Mouse (Mus musculus): Measurements from ENCODE around the gene Trim59. TPM values are rescaled to one million over a fixed set of nuclear protein-coding genes. Genes with fewer than 3 reads are reported as not detected.
"Not testable (repeated sequence)": the region's sequence is repeated elsewhere in the genome, so short reads cannot be mapped to it uniquely, and the experiment has no call there.

Trim59 gene
- polyA plus RNA-seq, 1 experiment from 2014 or later: 121 TPM

DNA sequence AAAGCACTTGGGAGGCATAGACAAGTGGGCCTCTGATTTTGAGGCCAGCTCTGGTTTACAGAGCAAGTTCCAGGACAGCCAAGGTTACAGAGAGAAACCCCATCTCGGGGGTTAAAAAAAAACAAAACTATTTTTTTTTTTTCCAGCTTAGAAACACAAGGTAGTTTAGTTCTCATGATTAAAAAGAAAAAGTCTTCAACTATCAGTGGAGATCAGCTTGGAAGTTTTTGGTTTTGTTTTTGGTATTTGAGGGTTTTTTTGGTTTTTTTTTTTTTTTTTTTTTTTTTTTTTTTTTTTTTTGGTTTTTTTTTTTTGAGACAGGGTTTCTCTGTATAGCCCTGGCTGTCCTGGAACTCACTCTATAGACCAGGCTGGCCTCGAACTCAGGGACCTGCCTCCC is 25.9 kb downstream of the Trim59 start:
- ATAC-seq (replicated peaks; ENCODE audit: low FRiP score); H3K9me3 ChIP-seq (ENCODE audit: control insufficient read depth, low read length); H3K4me3 ChIP-seq (ENCODE audit: low read depth, low read length); H3K27me3 ChIP-seq (replicated peaks; ENCODE audit: control insufficient read depth, insufficient read depth, low read length); H3K9ac ChIP-seq (ENCODE audit: low read depth, low read length); DNase-seq (ENCODE audit: low spot score); H3K27ac ChIP-seq (ENCODE audit: low read depth, low read length); H3K4me2 ChIP-seq; H3K4me1 ChIP-seq (replicated peaks; ENCODE audit: control insufficient read depth, insufficient read depth, low read length): not testable (repeated sequence)
- WGBS: 86% methylated on average over 2 of the region's 2 CpGs
- peaks cover 26% of the 10 kb centered on the region for H3K36me3 ChIP-seq (ENCODE audit: control insufficient read depth, insufficient read depth, low read length)

DNA sequence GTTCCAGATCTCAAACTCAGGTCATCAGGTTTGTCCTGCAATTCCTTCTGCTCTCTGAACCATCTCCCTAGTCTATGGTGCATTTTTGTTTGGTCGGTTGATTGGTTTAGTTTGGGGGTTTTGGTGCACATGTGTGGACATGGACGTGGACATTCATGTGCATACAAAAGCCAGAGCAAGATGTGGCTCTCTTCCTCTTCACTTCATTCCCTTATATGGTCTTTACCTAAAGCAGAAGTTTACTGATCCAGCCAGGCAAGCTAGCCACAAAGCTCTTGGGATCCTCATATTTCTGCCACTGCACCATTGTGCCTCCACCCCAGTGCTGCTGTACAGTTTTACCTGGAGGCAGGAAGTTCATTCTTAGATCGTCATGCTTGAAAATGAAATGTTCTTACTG is 27.4 kb downstream of the Trim59 start:
- Histone ChIP-seq H3K4me2 (no peak overlapping the region), H3K27ac (ENCODE audit: low read depth, low read length) (no peak overlapping the region), H3K27me3 (replicated peaks; ENCODE audit: control insufficient read depth, insufficient read depth, low read length) (no peaks in the 10 kb centered on the region), H3K4me3 (ENCODE audit: low read depth, low read length) (no peak overlapping the region), H3K36me3 (ENCODE audit: control insufficient read depth, insufficient read depth, low read length) (peaks cover 27% of the 10 kb centered on the region), H3K9ac (ENCODE audit: low read depth, low read length) (no peak overlapping the region), H3K4me1 (replicated peaks; ENCODE audit: control insufficient read depth, insufficient read depth, low read length) (no peaks in the 10 kb centered on the region), H3K9me3 (ENCODE audit: control insufficient read depth, low read length) (no peaks in the 10 kb centered on the region)
- ATAC-seq (replicated peaks; ENCODE audit: low FRiP score) (no peak), DNase-seq (ENCODE audit: low spot score) (no peak)
- 92% methylated on average over 3 of the region's 3 CpGs for WGBS

DNA sequence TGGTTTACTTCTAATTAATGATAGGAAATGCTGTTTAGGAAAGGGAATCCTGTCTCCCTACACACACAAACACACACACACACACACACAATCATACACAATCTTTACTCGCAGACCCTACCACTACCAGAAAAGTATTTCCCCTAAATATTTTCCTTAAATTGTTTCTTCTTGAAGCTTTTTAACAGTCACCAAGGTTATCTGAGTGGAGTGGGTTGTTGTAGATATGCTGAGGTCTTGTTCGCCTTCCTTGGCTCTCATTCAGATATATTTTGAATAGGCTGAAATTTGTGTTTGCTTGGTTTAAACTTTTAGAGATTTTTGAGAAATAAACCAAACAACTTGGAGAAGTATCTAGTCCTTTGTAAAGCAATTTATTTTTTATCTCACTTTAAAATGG is 35.7 kb downstream of the Trim59 start:
- no peak overlapping the region for H3K9ac ChIP-seq (ENCODE audit: low read depth, low read length)
- H3K36me3 ChIP-seq (ENCODE audit: control insufficient read depth, insufficient read depth, low read length): peaks cover 17% of the 10 kb centered on the region

DNA sequence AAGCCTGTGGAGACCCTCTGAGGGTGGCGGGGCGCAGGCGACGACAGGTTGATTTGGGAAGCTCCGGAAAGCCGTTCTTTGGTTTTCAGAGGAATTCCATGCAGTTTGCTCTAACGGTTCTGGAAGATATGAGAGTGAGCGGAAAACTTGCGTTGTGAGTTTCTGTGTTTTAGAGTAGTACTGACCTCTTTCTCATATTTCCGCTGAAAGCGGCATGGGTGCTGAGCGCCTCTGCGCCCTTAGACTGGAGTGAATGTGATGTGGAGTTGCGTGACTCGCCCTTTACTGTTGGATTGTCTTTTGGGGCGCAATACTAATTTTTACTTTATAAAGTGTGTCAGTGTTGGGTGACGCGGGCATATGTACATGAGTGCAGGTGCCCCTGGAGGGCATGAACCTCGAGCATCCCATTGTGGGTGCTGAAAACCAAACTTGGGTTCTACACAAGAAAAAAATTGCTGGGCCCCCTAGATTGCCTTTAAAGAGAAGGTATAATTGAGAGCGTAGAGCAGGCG is 38.3 kb downstream of the Trim59 start:
- ATAC-seq (replicated peaks; ENCODE audit: low FRiP score): no peak
- WGBS: 6% methylated on average over 21 of the region's 21 CpGs

More for the DNA sequence above, 35.7 kb downstream of the Trim59 start:
- peak overlapping the region; percentile 33; the same call in 1 of the 2 replicates for H3K4me2 ChIP-seq
- H3K4me3 ChIP-seq (ENCODE audit: low read depth, low read length): no peak overlapping the region
- no peak overlapping the region for H3K27ac ChIP-seq (ENCODE audit: low read depth, low read length)
- no peaks in the 10 kb centered on the region for H3K9me3 ChIP-seq (ENCODE audit: control insufficient read depth, low read length)
- WGBS: 70% methylated on average over 2 of the region's 2 CpGs
- H3K27me3 ChIP-seq (replicated peaks; ENCODE audit: control insufficient read depth, insufficient read depth, low read length): no peaks in the 10 kb centered on the region
- ATAC-seq (replicated peaks; ENCODE audit: low FRiP score) (no peak), DNase-seq (ENCODE audit: low spot score) (no peak)
- H3K4me1 ChIP-seq (replicated peaks; ENCODE audit: control insufficient read depth, insufficient read depth, low read length): peaks cover 5% of the 10 kb centered on the region

DNA sequence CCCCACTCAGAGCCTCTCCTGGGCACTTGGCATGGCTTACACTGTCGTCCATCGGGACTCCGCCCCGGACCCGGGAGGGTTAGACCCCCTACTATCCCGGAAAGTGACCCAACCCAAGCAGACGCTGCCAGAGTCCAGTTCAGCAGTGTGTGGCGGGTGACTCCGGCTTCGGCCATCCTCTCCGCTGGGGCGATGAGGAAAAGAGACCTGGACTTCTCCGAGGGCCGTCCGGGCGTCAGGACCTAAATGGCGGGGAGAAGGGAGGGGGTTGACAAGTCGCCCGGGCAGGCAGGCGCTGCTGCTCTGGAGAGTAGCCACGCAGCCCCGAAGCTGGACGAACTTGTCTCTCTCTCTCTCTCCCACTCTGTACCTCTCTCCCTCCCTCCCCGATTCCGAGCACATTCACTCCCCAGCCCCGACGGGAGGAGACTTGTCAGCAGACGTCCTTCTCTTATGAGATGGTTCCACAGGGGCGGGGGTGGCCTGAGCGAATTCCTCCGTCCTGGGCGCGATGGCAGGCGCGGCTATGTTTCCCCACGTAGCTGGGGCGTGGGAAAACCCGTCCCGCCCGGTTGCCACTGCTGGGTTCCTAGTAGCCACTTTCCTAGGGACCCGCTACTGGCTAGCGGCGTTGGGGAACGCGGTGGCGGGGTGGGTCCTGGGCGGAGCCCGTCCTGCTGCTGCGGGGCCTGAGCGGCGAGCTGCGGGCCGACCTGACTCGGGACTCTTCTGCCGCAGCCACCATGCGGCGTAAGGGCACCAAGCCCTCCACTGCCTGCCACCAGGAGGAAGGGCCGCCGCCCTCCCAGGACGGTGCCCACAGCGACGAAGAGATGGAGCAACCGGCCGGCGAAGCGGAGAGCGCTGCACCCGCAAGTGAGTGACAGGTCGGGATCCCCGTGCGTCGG is 39.0 kb downstream of the Trim59 start:
- WGBS: under 1% methylated on average over 72 of the region's 72 CpGs
- H3K4me3 ChIP-seq (ENCODE audit: low read depth, low read length): peak overlapping the region; percentile 99
- DNase-seq (ENCODE audit: low spot score) (peak; percentile 75), ATAC-seq (replicated peaks; ENCODE audit: low FRiP score) (peak; percentile 43)
- H3K36me3 ChIP-seq (ENCODE audit: control insufficient read depth, insufficient read depth, low read length): peaks cover 8% of the 10 kb centered on the region; the same call in 1 of the 2 replicates
- H3K4me1 ChIP-seq (replicated peaks; ENCODE audit: control insufficient read depth, insufficient read depth, low read length): peaks cover 5% of the 10 kb centered on the region
- no peaks in the 10 kb centered on the region for H3K9me3 ChIP-seq (ENCODE audit: control insufficient read depth, low read length)
- H3K4me2 ChIP-seq: peak overlapping the region; percentile 72
- H3K27ac ChIP-seq (ENCODE audit: low read depth, low read length): peak overlapping the region; percentile 98
- H3K9ac ChIP-seq (ENCODE audit: low read depth, low read length): peak overlapping the region; percentile 100
- no peaks in the 10 kb centered on the region for H3K27me3 ChIP-seq (replicated peaks; ENCODE audit: control insufficient read depth, insufficient read depth, low read length)

More for the DNA sequence above, 38.3 kb downstream of the Trim59 start:
- H3K27ac ChIP-seq (ENCODE audit: low read depth, low read length): peak overlapping the region; percentile 98
- no peaks in the 10 kb centered on the region for H3K27me3 ChIP-seq (replicated peaks; ENCODE audit: control insufficient read depth, insufficient read depth, low read length)
- DNase-seq (ENCODE audit: low spot score): no peak
- peaks cover 8% of the 10 kb centered on the region; the same call in 1 of the 2 replicates for H3K36me3 ChIP-seq (ENCODE audit: control insufficient read depth, insufficient read depth, low read length)
- H3K9ac ChIP-seq (ENCODE audit: low read depth, low read length): peak overlapping the region; percentile 100
- no peaks in the 10 kb centered on the region for H3K9me3 ChIP-seq (ENCODE audit: control insufficient read depth, low read length)
- peak overlapping the region; percentile 99 for H3K4me3 ChIP-seq (ENCODE audit: low read depth, low read length)
- peaks cover 5% of the 10 kb centered on the region for H3K4me1 ChIP-seq (replicated peaks; ENCODE audit: control insufficient read depth, insufficient read depth, low read length)
- peak overlapping the region; percentile 72 for H3K4me2 ChIP-seq

DNA sequence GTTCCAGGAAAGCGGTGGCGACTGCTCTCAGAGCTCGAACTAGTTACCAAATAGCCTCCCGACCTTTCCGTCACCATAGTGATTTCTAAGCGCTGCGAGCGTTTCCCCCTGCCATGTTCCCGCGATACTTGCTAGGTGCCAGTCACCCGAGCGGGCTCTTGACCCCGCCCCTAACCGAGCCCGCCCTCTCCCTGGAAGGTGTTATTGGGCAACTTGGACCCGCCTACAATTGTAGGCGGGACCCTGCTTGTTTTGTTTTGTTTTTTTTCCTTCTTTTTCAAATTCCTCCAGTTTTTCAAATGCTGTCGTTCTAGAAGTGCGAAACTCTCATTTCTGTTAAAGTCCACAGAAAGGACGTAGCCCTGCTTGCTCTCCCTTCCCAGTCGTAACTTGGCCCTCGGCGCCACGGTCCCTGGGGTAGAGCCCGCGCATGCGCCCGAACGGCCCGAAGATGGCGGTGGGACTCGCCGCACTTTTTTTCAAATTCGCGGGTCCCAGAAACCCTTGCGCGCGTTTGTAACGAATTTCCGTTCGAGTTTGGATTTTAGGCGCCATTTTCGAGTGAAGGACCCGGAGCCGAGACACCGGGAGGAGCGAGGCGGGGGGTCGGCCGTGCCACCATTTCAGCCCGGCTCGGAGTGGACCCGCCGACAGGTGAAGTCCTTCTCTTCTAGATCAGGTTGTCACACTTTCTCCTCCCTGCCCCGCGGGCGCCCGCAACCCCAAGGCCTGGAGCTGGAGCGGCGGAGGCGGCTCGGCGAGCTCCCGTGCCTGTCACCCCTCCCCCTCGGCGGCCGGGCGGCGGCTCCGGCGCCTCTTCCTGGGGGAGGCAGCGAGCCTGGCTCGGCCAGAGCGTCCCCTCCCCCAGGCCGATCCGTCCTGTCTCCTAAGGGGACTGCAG is 39.9 kb downstream of the Trim59 start, which contains the start of the genes Ift80 and Smc4:
TSS of gene Ift80 (minus strand) at position 134 of the 901 bp plus-strand sequence.
TSS of gene Smc4 (plus strand) at position 302 of the 901 bp plus-strand sequence.
- Histone ChIP-seq H3K9me3 (ENCODE audit: control insufficient read depth, low read length) (no peaks in the 10 kb centered on the region), H3K9ac (ENCODE audit: low read depth, low read length) (peak within 1 kb of the TSS; percentile 100), H3K36me3 (ENCODE audit: control insufficient read depth, insufficient read depth, low read length) (peaks cover 8% of the 10 kb centered on the region; the same call in 1 of the 2 replicates), H3K4me3 (ENCODE audit: low read depth, low read length) (peak within 1 kb of the TSS; percentile 99), H3K4me2 (peak within 1 kb of the TSS; percentile 72), H3K27me3 (replicated peaks; ENCODE audit: control insufficient read depth, insufficient read depth, low read length) (no peaks in the 10 kb centered on the region), H3K4me1 (replicated peaks; ENCODE audit: control insufficient read depth, insufficient read depth, low read length) (peaks cover 5% of the 10 kb centered on the region), H3K27ac (ENCODE audit: low read depth, low read length) (peak within 1 kb of the TSS; percentile 98)
- under 1% methylated on average over 76 of the region's 76 CpGs for WGBS
- ATAC-seq (replicated peaks; ENCODE audit: low FRiP score) (peak; percentile 90), DNase-seq (ENCODE audit: low spot score) (peak; percentile 94)

DNA sequence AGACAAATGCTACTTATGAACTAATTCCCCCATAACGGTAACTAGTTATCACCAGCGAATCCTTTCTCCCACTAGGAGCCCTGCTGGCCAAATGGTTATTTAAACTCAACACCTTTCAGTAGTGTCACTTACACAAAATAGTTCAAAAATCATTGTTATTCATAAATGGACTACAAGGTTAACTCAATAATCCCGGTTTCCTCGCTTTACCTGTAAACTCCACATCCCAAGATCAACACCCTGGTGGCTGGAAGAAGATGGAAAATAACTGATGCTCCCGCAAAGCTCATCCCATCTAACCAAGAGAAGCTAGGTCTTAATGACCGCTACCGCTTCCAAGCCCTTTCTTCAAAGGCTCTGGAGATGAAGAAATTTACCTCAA is 40.5 kb downstream of the Trim59 start:
- WGBS: 2% methylated on average over 7 of the region's 7 CpGs
- no peaks in the 10 kb centered on the region for H3K9me3 ChIP-seq (ENCODE audit: control insufficient read depth, low read length)
- ATAC-seq (replicated peaks; ENCODE audit: low FRiP score) (no peak; the same call in 1 of the 2 replicates), DNase-seq (ENCODE audit: low spot score) (no peak)
- H3K4me2 ChIP-seq: peak overlapping the region; percentile 72
- peak overlapping the region; percentile 100 for H3K9ac ChIP-seq (ENCODE audit: low read depth, low read length)
- H3K36me3 ChIP-seq (ENCODE audit: control insufficient read depth, insufficient read depth, low read length): peaks cover 4% of the 10 kb centered on the region; the same call in 1 of the 2 replicates
- H3K4me1 ChIP-seq (replicated peaks; ENCODE audit: control insufficient read depth, insufficient read depth, low read length): peaks cover 5% of the 10 kb centered on the region
- no peaks in the 10 kb centered on the region for H3K27me3 ChIP-seq (replicated peaks; ENCODE audit: control insufficient read depth, insufficient read depth, low read length)
- H3K4me3 ChIP-seq (ENCODE audit: low read depth, low read length): peak overlapping the region; percentile 99
- peak overlapping the region; percentile 42; the same call in 1 of the 2 replicates for H3K27ac ChIP-seq (ENCODE audit: low read depth, low read length)

DNA sequence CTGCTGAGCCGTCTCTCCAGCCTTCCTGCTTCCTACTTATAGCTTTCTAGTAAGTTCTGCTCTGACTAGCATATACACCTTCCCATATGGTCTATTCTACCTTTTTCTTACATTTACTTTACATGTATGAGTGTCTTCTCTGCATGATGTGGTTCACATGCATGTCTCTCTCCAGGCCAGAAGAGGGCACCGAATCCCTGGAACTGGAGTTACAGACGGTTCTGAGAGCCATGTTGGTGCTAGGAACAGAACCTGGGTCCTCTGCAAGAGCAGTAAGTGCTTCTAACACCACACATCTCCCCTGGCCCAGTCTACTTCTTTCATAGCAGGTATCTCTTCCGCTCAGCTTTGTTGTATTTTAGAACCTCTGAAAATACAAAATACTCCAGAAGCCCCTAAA is 41.8 kb downstream of the Trim59 start:
- ATAC-seq (replicated peaks; ENCODE audit: low FRiP score) (no peak), DNase-seq (ENCODE audit: low spot score) (no peak)
- no peaks in the 10 kb centered on the region for H3K9me3 ChIP-seq (ENCODE audit: control insufficient read depth, low read length)
- peaks cover 5% of the 10 kb centered on the region for H3K4me1 ChIP-seq (replicated peaks; ENCODE audit: control insufficient read depth, insufficient read depth, low read length)
- H3K36me3 ChIP-seq (ENCODE audit: control insufficient read depth, insufficient read depth, low read length): peaks cover 4% of the 10 kb centered on the region; the same call in 1 of the 2 replicates
- no peak overlapping the region for H3K4me2 ChIP-seq
- H3K9ac ChIP-seq (ENCODE audit: low read depth, low read length): no peak overlapping the region
- no peak overlapping the region for H3K4me3 ChIP-seq (ENCODE audit: low read depth, low read length)
- no peak overlapping the region for H3K27ac ChIP-seq (ENCODE audit: low read depth, low read length)
- 86% methylated on average over 4 of the region's 4 CpGs for WGBS
- no peaks in the 10 kb centered on the region for H3K27me3 ChIP-seq (replicated peaks; ENCODE audit: control insufficient read depth, insufficient read depth, low read length)
